Mouse (Mus musculus) cortical plate, adult 2 months (tissue): ENCODE results near the gene Fbxw4.

Experiments
- CTCF ChIP-seq: fragments of 200-500 bp; IDR thresholded peaks from 2 replicates; pipeline ENCODE4 v1.5.1; 2011; ENCODE audit warnings: mild to moderate bottlenecking, control low read depth, low read length; ENCODE audit not compliant: insufficient read depth; ENCODE audit errors: extremely low read depth
- POLR2A ChIP-seq: fragments of 200-500 bp; IDR thresholded peaks from 2 replicates; pipeline ENCODE4 v1.6.1; 2011; ENCODE audit warnings: mild to moderate bottlenecking, low read length, control low read depth; ENCODE audit not compliant: insufficient read depth; ENCODE audit errors: extremely low read depth

- TF ChIP-seq CTCF, result no peak
- TF ChIP-seq POLR2A, result no peak
Measured at GRCm38 (mm10) chr19:45592916-45593315, 67.2 kb downstream of the Fbxw4 start.
